Mouse (Mus musculus) gastrocnemius, postnatal 36 days (tissue): ENCODE data around the gene Pakap. TPM values are rescaled to one million over a fixed set of nuclear protein-coding genes. Genes with fewer than 3 reads are reported as not detected.

ENCODE experiments used
- DNase-seq, 2 experiments: peaks; one replicate each; pipeline ENCODE4 v3.0.0; 2022
- intact Hi-C: fragments of 180-260 bp; cut with DNase I; formaldehyde crosslinking; loops from one replicate; pipeline ENCODE4 v1.15.1; 2025
- total RNA-seq, 2 experiments: library from RNA; stranded (reverse); gene quantifications; 2 replicates each; pipeline ENCODE4 v1.2.3; 2021

Gene Pakap
- total RNA-seq, 2 experiments from 2014 or later: 3.9 to 6.6 TPM

- intact Hi-C loops: no loop called here
Observed at GRCm38 (mm10) chr4:57701576-57701975, 133.6 kb downstream of the Pakap start.

GRCm38 (mm10) chr4:57703574-57704470 is 135.8 kb downstream of the Pakap start:
- DNase-seq: no peak
- intact Hi-C loops: no loop called here

More at GRCm38 (mm10) chr4:57701576-57701975, 133.6 kb downstream of the Pakap start:
- DNase-seq: no peak

GRCm38 (mm10) chr4:57704575-57704974 is 136.6 kb downstream of the Pakap start:
- intact Hi-C loops: no loop called here
- DNase-seq: no peak

- no peak for DNase-seq
- intact Hi-C loops: no loop called here
Observed at GRCm38 (mm10) chr4:57715849-57716248, 147.9 kb downstream of the Pakap start.

GRCm38 (mm10) chr4:57716735-57717134 is 148.8 kb downstream of the Pakap start:
- DNase-seq: no peak
- intact Hi-C loops: no loop called here

- no peak for DNase-seq
- intact Hi-C loops: no loop called here
Observed at GRCm38 (mm10) chr4:57717354-57717753, 149.4 kb downstream of the Pakap start, which contains the start of gene Akap2. TSS of gene Akap2 (plus strand) at chr4:57717657.

- intact Hi-C loops: no loop called here
- no peak for DNase-seq
Observed at GRCm38 (mm10) chr4:57719370-57719769, 151.4 kb downstream of the Pakap start.

- intact Hi-C loops: no loop called here
- no peak for DNase-seq
Observed at GRCm38 (mm10) chr4:57720869-57721361, 152.9 kb downstream of the Pakap start.

- no peak for DNase-seq
- intact Hi-C loops: no loop called here
Observed at GRCm38 (mm10) chr4:57722296-57722695, 154.3 kb downstream of the Pakap start.

- intact Hi-C loops: no loop called here
- DNase-seq: no peak
Observed at GRCm38 (mm10) chr4:57723659-57724058, 155.7 kb downstream of the Pakap start.

- intact Hi-C loops: no loop called here
- DNase-seq: no peak
Observed at GRCm38 (mm10) chr4:57725569-57725968, 157.6 kb downstream of the Pakap start.

GRCm38 (mm10) chr4:57728611-57729183 is 160.7 kb downstream of the Pakap start:
- DNase-seq: no peak
- intact Hi-C loops: no loop called here

GRCm38 (mm10) chr4:57730047-57730446 is 162.1 kb downstream of the Pakap start:
- DNase-seq: no peak
- intact Hi-C loops: no loop called here

GRCm38 (mm10) chr4:57730801-57731598 is 163.0 kb downstream of the Pakap start:
- intact Hi-C loops: no loop called here
- no peak for DNase-seq

- intact Hi-C loops: no loop called here
Observed at GRCm38 (mm10) chr4:57732351-57732750, 164.4 kb downstream of the Pakap start.

GRCm38 (mm10) chr4:57733445-57733844 is 165.5 kb downstream of the Pakap start:
- intact Hi-C loops: no loop called here

More at GRCm38 (mm10) chr4:57732351-57732750, 164.4 kb downstream of the Pakap start:
- no peak for DNase-seq

GRCm38 (mm10) chr4:57735426-57735825 is 167.4 kb downstream of the Pakap start:
- no peak for DNase-seq
- intact Hi-C loops: no loop called here

More at GRCm38 (mm10) chr4:57733445-57733844, 165.5 kb downstream of the Pakap start:
- no peak for DNase-seq

GRCm38 (mm10) chr4:57738856-57739552 is 171.0 kb downstream of the Pakap start:
- intact Hi-C loops: no loop called here

GRCm38 (mm10) chr4:57743325-57743929 is 175.4 kb downstream of the Pakap start:
- intact Hi-C loops: no loop called here
- no peak for DNase-seq

More at GRCm38 (mm10) chr4:57738856-57739552, 171.0 kb downstream of the Pakap start:
- no peak for DNase-seq

GRCm38 (mm10) chr4:57750651-57751050 is 182.7 kb downstream of the Pakap start:
- no peak for DNase-seq
- intact Hi-C loops: no loop called here
